Mouse (Mus musculus): ENCODE measurements at regions not wholly inside any gene's neighbourhood (a gene's known extent, or its start where the extent isn't known, plus 50 kb on each side); places are given as distances from the start of the nearest gene placed in this dataset.

- Histone ChIP-seq H3K4me3 (ENCODE audit: insufficient read depth in 1 of 2, low read depth in 1 of 2, low read length in 2 of 2, poor library complexity in 1 of 2, severe bottlenecking in 1 of 2) (no peak overlapping the region), H3K27ac (ENCODE audit: insufficient read depth, low read depth, low read length, poor library complexity, severe bottlenecking) (no peak overlapping the region), H3K9ac (ENCODE audit: insufficient read depth, low read depth, low read length, poor library complexity, severe bottlenecking) (no peak overlapping the region), H3K36me3 (ENCODE audit: control insufficient read depth, insufficient read depth, low read length, poor library complexity, severe bottlenecking) (no peaks in the 10 kb centered on the region), H3K4me1 (ENCODE audit: control insufficient read depth in 2 of 2, insufficient read depth in 2 of 2, low read length in 2 of 2, poor library complexity in 1 of 2) (no peaks in the 10 kb centered on the region), H3K9me3 (ENCODE audit: control insufficient read depth, insufficient read depth, low read depth, low read length) (no peaks in the 10 kb centered on the region)
- DNase-seq (ENCODE audit: low read depth, low spot score), result no peak
- no peak for TF ChIP-seq HCFC1 (IDR thresholded peaks at IDR 0.05; ENCODE audit: borderline replicate concordance, insufficient read depth, low read length)
- no peak for TF ChIP-seq MAFK (IDR thresholded peaks at IDR 0.05; ENCODE audit: insufficient read depth, low read depth, low read length)
- TF ChIP-seq ZNF384 (IDR thresholded peaks at IDR 0.05; ENCODE audit: low read depth, low read length), result no peak
- no peak for TF ChIP-seq CHD2 (IDR thresholded peaks at IDR 0.05; ENCODE audit: low read depth, low read length)
- no peak for TF ChIP-seq ZC3H11A (IDR thresholded peaks at IDR 0.05; ENCODE audit: borderline replicate concordance, low read depth, low read length)
- in situ Hi-C loops (cut with MboI; ENCODE audit: low sequenced_read_pairs in 2 of 2, unreplicated experiment in 2 of 2), result no loop called here
Measured at GRCm38 (mm10) chr1:61152157-61152556, 174.4 kb downstream of the Icos start.

GRCm38 (mm10) chr1:61154216-61154615 is 176.5 kb downstream of the Icos start:
- Histone ChIP-seq H3K36me3 (ENCODE audit: control insufficient read depth, insufficient read depth, low read length, poor library complexity, severe bottlenecking) (no peaks in the 10 kb centered on the region), H3K27ac (ENCODE audit: insufficient read depth, low read depth, low read length, poor library complexity, severe bottlenecking) (no peak overlapping the region), H3K9ac (ENCODE audit: insufficient read depth, low read depth, low read length, poor library complexity, severe bottlenecking) (no peak overlapping the region), H3K4me3 (ENCODE audit: insufficient read depth in 1 of 2, low read depth in 1 of 2, low read length in 2 of 2, poor library complexity in 1 of 2, severe bottlenecking in 1 of 2) (no peak overlapping the region), H3K4me1 (ENCODE audit: control insufficient read depth in 2 of 2, insufficient read depth in 2 of 2, low read length in 2 of 2, poor library complexity in 1 of 2) (no peaks in the 10 kb centered on the region), H3K9me3 (ENCODE audit: control insufficient read depth, insufficient read depth, low read depth, low read length) (no peaks in the 10 kb centered on the region)
- in situ Hi-C loops (cut with MboI; ENCODE audit: low sequenced_read_pairs in 2 of 2, unreplicated experiment in 2 of 2), result no loop called here
- no peak for TF ChIP-seq ZC3H11A (IDR thresholded peaks at IDR 0.05; ENCODE audit: borderline replicate concordance, low read depth, low read length)
- TF ChIP-seq MAFK (IDR thresholded peaks at IDR 0.05; ENCODE audit: insufficient read depth, low read depth, low read length), result no peak
- no peak for TF ChIP-seq CHD2 (IDR thresholded peaks at IDR 0.05; ENCODE audit: low read depth, low read length)
- no peak for TF ChIP-seq HCFC1 (IDR thresholded peaks at IDR 0.05; ENCODE audit: borderline replicate concordance, insufficient read depth, low read length)
- TF ChIP-seq ZNF384 (IDR thresholded peaks at IDR 0.05; ENCODE audit: low read depth, low read length), result no peak
- no peak for DNase-seq (ENCODE audit: low read depth, low spot score)

GRCm38 (mm10) chr1:61157271-61157670 is 179.5 kb downstream of the Icos start:
- in situ Hi-C loops (cut with MboI; ENCODE audit: low sequenced_read_pairs in 2 of 2, unreplicated experiment in 2 of 2), result no loop called here

DNA sequence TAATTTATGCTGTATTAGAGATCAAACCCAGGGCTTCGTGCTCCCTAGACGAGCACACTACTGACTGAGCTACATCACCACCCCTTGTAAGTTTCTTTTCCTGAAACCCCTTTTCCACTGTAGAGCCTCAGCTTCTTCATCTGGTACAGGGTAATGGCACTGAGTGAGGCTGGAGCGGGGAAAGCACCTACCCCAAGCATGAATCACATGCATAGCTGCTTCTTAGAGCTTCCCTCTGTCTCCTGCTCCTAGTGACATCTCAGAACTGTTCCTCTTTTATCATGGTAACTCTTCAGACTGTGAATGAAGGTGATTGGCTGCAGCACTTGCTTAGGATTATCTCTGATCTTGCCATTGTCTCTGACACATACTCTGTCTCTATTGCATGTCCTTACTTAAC is 182.8 kb downstream of the Icos start:
- DNase-seq (ENCODE audit: low read depth, low spot score), result no peak
- Histone ChIP-seq H3K9ac (ENCODE audit: insufficient read depth, low read depth, low read length, poor library complexity, severe bottlenecking) (no peak overlapping the region), H3K4me1 (ENCODE audit: control insufficient read depth in 2 of 2, insufficient read depth in 2 of 2, low read length in 2 of 2, poor library complexity in 1 of 2) (no peaks in the 10 kb centered on the region), H3K9me3 (ENCODE audit: control insufficient read depth, insufficient read depth, low read depth, low read length) (no peaks in the 10 kb centered on the region), H3K27ac (ENCODE audit: insufficient read depth, low read depth, low read length, poor library complexity, severe bottlenecking) (no peak overlapping the region), H3K4me3 (ENCODE audit: insufficient read depth in 1 of 2, low read depth in 1 of 2, low read length in 2 of 2, poor library complexity in 1 of 2, severe bottlenecking in 1 of 2) (no peak overlapping the region), H3K36me3 (ENCODE audit: control insufficient read depth, insufficient read depth, low read length, poor library complexity, severe bottlenecking) (no peaks in the 10 kb centered on the region)
- TF ChIP-seq ZNF384 (IDR thresholded peaks at IDR 0.05; ENCODE audit: low read depth, low read length) (no peak), ZC3H11A (IDR thresholded peaks at IDR 0.05; ENCODE audit: borderline replicate concordance, low read depth, low read length) (no peak), CHD2 (IDR thresholded peaks at IDR 0.05; ENCODE audit: low read depth, low read length) (no peak), MAFK (IDR thresholded peaks at IDR 0.05; ENCODE audit: insufficient read depth, low read depth, low read length) (no peak), HCFC1 (IDR thresholded peaks at IDR 0.05; ENCODE audit: borderline replicate concordance, insufficient read depth, low read length) (no peak)
- in situ Hi-C loops (cut with MboI; ENCODE audit: low sequenced_read_pairs in 2 of 2, unreplicated experiment in 2 of 2), result no loop called here

More at GRCm38 (mm10) chr1:61157271-61157670, 179.5 kb downstream of the Icos start:
- H3K9me3 ChIP-seq (ENCODE audit: control insufficient read depth, insufficient read depth, low read depth, low read length), result no peaks in the 10 kb centered on the region
- H3K36me3 ChIP-seq (ENCODE audit: control insufficient read depth, insufficient read depth, low read length, poor library complexity, severe bottlenecking), result no peaks in the 10 kb centered on the region
- no peak for DNase-seq (ENCODE audit: low read depth, low spot score)
- no peak for TF ChIP-seq CHD2 (IDR thresholded peaks at IDR 0.05; ENCODE audit: low read depth, low read length)
- TF ChIP-seq MAFK (IDR thresholded peaks at IDR 0.05; ENCODE audit: insufficient read depth, low read depth, low read length), result no peak
- TF ChIP-seq ZC3H11A (IDR thresholded peaks at IDR 0.05; ENCODE audit: borderline replicate concordance, low read depth, low read length), result no peak
- no peak for TF ChIP-seq ZNF384 (IDR thresholded peaks at IDR 0.05; ENCODE audit: low read depth, low read length)
- no peak for TF ChIP-seq HCFC1 (IDR thresholded peaks at IDR 0.05; ENCODE audit: borderline replicate concordance, insufficient read depth, low read length)
- no peak overlapping the region for H3K9ac ChIP-seq (ENCODE audit: insufficient read depth, low read depth, low read length, poor library complexity, severe bottlenecking)
- H3K4me1 ChIP-seq (ENCODE audit: control insufficient read depth in 2 of 2, insufficient read depth in 2 of 2, low read length in 2 of 2, poor library complexity in 1 of 2), result no peaks in the 10 kb centered on the region
- no peak overlapping the region for H3K27ac ChIP-seq (ENCODE audit: insufficient read depth, low read depth, low read length, poor library complexity, severe bottlenecking)
- H3K4me3 ChIP-seq (ENCODE audit: insufficient read depth in 1 of 2, low read depth in 1 of 2, low read length in 2 of 2, poor library complexity in 1 of 2, severe bottlenecking in 1 of 2), result no peak overlapping the region

DNA sequence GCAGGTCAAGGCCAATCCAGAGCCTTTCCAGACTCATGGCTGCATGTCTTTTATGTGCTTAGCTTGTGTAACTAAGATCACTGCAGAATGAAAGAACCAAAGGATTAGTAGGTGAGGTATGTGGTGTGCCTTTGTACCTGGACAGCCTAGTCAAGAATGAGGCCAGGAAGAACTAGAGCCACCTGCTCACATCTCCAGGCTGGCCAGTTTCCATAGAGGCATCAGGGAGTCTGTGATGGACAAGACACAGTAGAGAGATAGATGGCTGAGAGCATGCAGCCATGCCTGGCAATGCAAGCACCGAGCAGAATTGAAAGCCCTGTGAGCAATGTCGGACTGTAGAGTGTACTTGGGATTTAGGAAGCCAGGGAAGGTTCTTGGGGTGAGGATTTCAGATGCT is 186.5 kb downstream of the Icos start:
- no peaks in the 10 kb centered on the region for H3K36me3 ChIP-seq (ENCODE audit: control insufficient read depth, insufficient read depth, low read length, poor library complexity, severe bottlenecking)
- no peaks in the 10 kb centered on the region for H3K9me3 ChIP-seq (ENCODE audit: control insufficient read depth, insufficient read depth, low read depth, low read length)
- in situ Hi-C loops (cut with MboI; ENCODE audit: low sequenced_read_pairs in 2 of 2, unreplicated experiment in 2 of 2), result no loop called here
- no peak overlapping the region for H3K4me3 ChIP-seq (ENCODE audit: insufficient read depth in 1 of 2, low read depth in 1 of 2, low read length in 2 of 2, poor library complexity in 1 of 2, severe bottlenecking in 1 of 2)
- no peak overlapping the region for H3K9ac ChIP-seq (ENCODE audit: insufficient read depth, low read depth, low read length, poor library complexity, severe bottlenecking)
- H3K4me1 ChIP-seq (ENCODE audit: control insufficient read depth in 2 of 2, insufficient read depth in 2 of 2, low read length in 2 of 2, poor library complexity in 1 of 2), result no peaks in the 10 kb centered on the region
- DNase-seq (ENCODE audit: low read depth, low spot score), result no peak
- TF ChIP-seq ZNF384 (IDR thresholded peaks at IDR 0.05; ENCODE audit: low read depth, low read length) (no peak), CHD2 (IDR thresholded peaks at IDR 0.05; ENCODE audit: low read depth, low read length) (no peak), MAFK (IDR thresholded peaks at IDR 0.05; ENCODE audit: insufficient read depth, low read depth, low read length) (no peak), ZC3H11A (IDR thresholded peaks at IDR 0.05; ENCODE audit: borderline replicate concordance, low read depth, low read length) (no peak), HCFC1 (IDR thresholded peaks at IDR 0.05; ENCODE audit: borderline replicate concordance, insufficient read depth, low read length) (no peak)
- no peak overlapping the region for H3K27ac ChIP-seq (ENCODE audit: insufficient read depth, low read depth, low read length, poor library complexity, severe bottlenecking)

Measured in ES-E14 (cell line).